ENCODE assay signal across 21 mouse cellular contexts in genomic region chr2:75750043-75750718, GRCm38 (mm10). TPM values are rescaled to one million over a fixed set of nuclear protein-coding genes. Genes with fewer than 3 reads are reported as not detected.
DNase-seq lines count a peak whose midpoint lies in the region; ATAC-seq lines count a peak whose summit lies in the region.
"Had no signal": no experiment of that assay in that cellular context is flagged by ENCODE, and none has a peak within 500 bp of the region (broad histone marks: within the 10 kb centered on the region; RNA-seq: fewer than 3 reads in every experiment).

No protein-coding gene starts in this region.

- H3K4me1 ChIP-seq in megakaryocyte, embryonic 14.5 days, result peaks cover 13% of the 10 kb centered on the region
- no peaks in the 10 kb centered on the region for H3K4me1 ChIP-seq in stomach, embryonic 16.5 days (ENCODE audit: control insufficient read depth, insufficient read depth, low read length)
- H3K4me1 ChIP-seq: embryonic facial prominence, embryonic 13.5 days; kidney, embryonic 15.5 days; limb, embryonic 13.5 days; liver, embryonic 13.5 days; neural tube, embryonic 12.5 days had no signal

- no peaks in the 10 kb centered on the region for H3K36me3 ChIP-seq in megakaryocyte, embryonic 14.5 days (replicated peaks; ENCODE audit: low read length)
- H3K36me3 ChIP-seq in stomach, embryonic 16.5 days (ENCODE audit: control insufficient read depth, insufficient read depth, low read length), result no peaks in the 10 kb centered on the region
- H3K36me3 ChIP-seq: embryonic facial prominence, embryonic 13.5 days; kidney, embryonic 15.5 days; limb, embryonic 13.5 days; liver, embryonic 13.5 days; neural tube, embryonic 12.5 days had no signal

- peaks cover 8% of the 10 kb centered on the region; the same call in 1 of the 2 replicates for H3K9me3 ChIP-seq in megakaryocyte, embryonic 14.5 days
- no peaks in the 10 kb centered on the region for H3K9me3 ChIP-seq in stomach, embryonic 16.5 days (replicated peaks; ENCODE audit: control insufficient read depth, low read length)
- H3K9me3 ChIP-seq: embryonic facial prominence, embryonic 13.5 days; kidney, embryonic 15.5 days; limb, embryonic 13.5 days; liver, embryonic 13.5 days; neural tube, embryonic 12.5 days had no signal

- WGBS in stomach, embryonic 16.5 days, result 46% methylated on average over 2 of the region's 2 CpGs

- H3K4me2 ChIP-seq in stomach, embryonic 16.5 days (ENCODE audit: low read depth, low read length), result no peak overlapping the region
- H3K4me2 ChIP-seq: embryonic facial prominence, embryonic 13.5 days; hindbrain, embryonic 14.5 days; kidney, embryonic 15.5 days; limb, embryonic 13.5 days; liver, embryonic 13.5 days; midbrain, embryonic 11.5 days; neural tube, embryonic 12.5 days had no signal

- DNase-seq in heart, adult 11 months, result peak; percentile 71
- no peak for DNase-seq in heart, adult 18-20 months
- DNase-seq in cerebellum, adult 9-10 months, result peak; percentile 75
- no peak for DNase-seq in spleen, postnatal 14 days (ENCODE audit: low spot score in 2 of 2)
- DNase-seq in Muller cell, postnatal 12 days (ENCODE audit: inconsistent ontology term), result no peak
- DNase-seq: adrenal gland, postnatal 25 days; gastrocnemius, adult 2 months; heart, postnatal 36 days; liver, embryonic 13.5 days; lung, postnatal 36 days; thymus, postnatal 4 days had no signal

- H3K9ac ChIP-seq in stomach, embryonic 16.5 days (ENCODE audit: low read length), result no peak overlapping the region
- H3K9ac ChIP-seq: embryonic facial prominence, embryonic 13.5 days; hindbrain, embryonic 14.5 days; kidney, embryonic 15.5 days; limb, embryonic 13.5 days; liver, embryonic 13.5 days; neural tube, embryonic 12.5 days had no signal

- H3K27me3 ChIP-seq in megakaryocyte, embryonic 14.5 days (replicated peaks), result peaks cover 2% of the 10 kb centered on the region
- H3K27me3 ChIP-seq in stomach, embryonic 16.5 days (ENCODE audit: control insufficient read depth, insufficient read depth, low read length), result no peaks in the 10 kb centered on the region
- H3K27me3 ChIP-seq: embryonic facial prominence, embryonic 13.5 days; kidney, embryonic 15.5 days; limb, embryonic 13.5 days; liver, embryonic 13.5 days; neural tube, embryonic 12.5 days; Patski had no signal

- peak overlapping the region; percentile 9 for H3K4me3 ChIP-seq in megakaryocyte, embryonic 14.5 days (replicated peaks)
- no peak overlapping the region for H3K4me3 ChIP-seq in stomach, embryonic 16.5 days (replicated peaks; ENCODE audit: low read length)
- H3K4me3 ChIP-seq: embryonic facial prominence, embryonic 13.5 days; gastrocnemius, adult 2 months; kidney, embryonic 15.5 days; limb, embryonic 13.5 days; liver, embryonic 13.5 days; neural tube, embryonic 12.5 days had no signal

- no peak for ATAC-seq in megakaryocyte, adult 5-6 weeks (ENCODE audit: poor library complexity, severe bottlenecking)
- ATAC-seq in stomach, embryonic 16.5 days (ENCODE audit: insufficient read depth, low FRiP score), result peak; percentile 25; the same call in 1 of the 2 replicates
- ATAC-seq: Patski had no signal

- H3K27ac ChIP-seq in stomach, embryonic 16.5 days (ENCODE audit: low read length), result no peak overlapping the region
- H3K27ac ChIP-seq: embryonic facial prominence, embryonic 13.5 days; gastrocnemius, adult 2 months; hindbrain, embryonic 14.5 days; kidney, embryonic 15.5 days; limb, embryonic 13.5 days; liver, embryonic 13.5 days; neural tube, embryonic 12.5 days had no signal

RNA-seq across cellular contexts. Expression of gene Nfe2l2, which starts 45.7 kb away (rescaled TPM):
- total RNA-seq in heart, adult 18-20 months (2021), result 10 to 100 TPM; 58.8 to 61.7 TPM
- polyA plus RNA-seq in megakaryocyte, embryonic 14.5 days (2012; ENCODE audit: insufficient read depth, low replicate concordance), result 11.9 and 34.2 TPM in 2 replicates
- 148 TPM in 2 replicates for total RNA-seq in megakaryocyte, adult 5-6 weeks (2015)
- 81.2 and 94.4 TPM in 2 replicates for total RNA-seq in megakaryocyte, adult 5-6 weeks (2017)
- 128 and 142 TPM in 2 replicates for polyA plus RNA-seq in stomach, embryonic 16.5 days (2015; fragmentation: Nextera tagmentation; extraction: Ambion mirVana)

Comparison
In these comparisons a context has a peak if more than half of its experiments do, and no peak if none do; other contexts are left out.
1. DNase-seq: peak in heart, adult 11 months (single experiment) and cerebellum, adult 9-10 months (single experiment); none in heart, adult 18-20 months (0 of 2), spleen, postnatal 14 days (0 of 2) and Muller cell, postnatal 12 days (single experiment).